Mouse (Mus musculus) bone marrow macrophage, adult 2 months (primary cell): ENCODE measurements around the gene Cd274.

Experiments
- CTCF ChIP-seq: IDR thresholded peaks from 2 replicates; pipeline ENCODE4 v1.5.1; 2012; ENCODE audit warnings: low read depth, mild to moderate bottlenecking, low read length, moderate library complexity
- POLR2A ChIP-seq: IDR thresholded peaks from 2 replicates; pipeline ENCODE4 v1.6.1; 2012; ENCODE audit warnings: mild to moderate bottlenecking, low read depth, low read length, borderline replicate concordance

DNA sequence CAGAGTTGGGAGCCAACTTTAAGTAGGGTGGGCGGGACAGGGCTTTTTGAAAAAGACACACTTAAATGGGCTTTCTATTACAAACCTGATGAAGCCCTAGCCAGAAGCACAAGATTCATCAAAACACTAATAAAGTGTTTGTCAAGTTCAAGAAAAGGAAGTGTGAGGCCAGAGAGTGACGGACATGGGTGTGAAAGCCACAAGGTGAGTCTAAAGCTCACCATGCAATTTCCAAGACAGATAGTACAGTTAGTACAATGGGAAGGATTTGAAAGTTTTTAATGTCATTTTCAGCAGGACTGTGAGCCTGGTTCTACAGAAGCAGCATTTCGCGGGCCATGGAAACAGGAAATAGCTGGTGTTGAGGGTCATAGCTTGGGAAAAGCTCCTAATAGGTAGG is 32.5 kb downstream of the Cd274 start:
- TF ChIP-seq CTCF (no peak), POLR2A (no peak)
